ENCODE assay signal across 10 mouse cellular contexts in genomic region chrX:72987520-72987905, GRCm38 (mm10). TPM values are rescaled to one million over a fixed set of nuclear protein-coding genes. Genes with fewer than 3 reads are reported as not detected.
DNase-seq lines count a peak whose midpoint lies in the region; ATAC-seq lines count a peak whose summit lies in the region.
"Had no signal": no experiment of that assay in that cellular context is flagged by ENCODE, and none has a peak within 500 bp of the region (broad histone marks: within the 10 kb centered on the region; RNA-seq: fewer than 3 reads in every experiment).

No protein-coding gene starts in this region.

- peak overlapping the region; percentile 35; the same call in 1 of the 2 replicates for H3K9ac ChIP-seq in kidney, embryonic 15.5 days
- no peak overlapping the region for H3K9ac ChIP-seq in hindbrain, embryonic 14.5 days
- H3K9ac ChIP-seq in midbrain, embryonic 13.5 days (replicated peaks): no peak overlapping the region; the same call in 1 of the 2 replicates

- no peaks in the 10 kb centered on the region for H3K36me3 ChIP-seq in kidney, embryonic 15.5 days
- H3K36me3 ChIP-seq in embryonic facial prominence, embryonic 10.5 days (replicated peaks): no peaks in the 10 kb centered on the region
- H3K36me3 ChIP-seq in hindbrain, embryonic 14.5 days (replicated peaks; ENCODE audit: control insufficient read depth, insufficient read depth): no peaks in the 10 kb centered on the region
- no peaks in the 10 kb centered on the region for H3K36me3 ChIP-seq in midbrain, embryonic 13.5 days

- peak overlapping the region; percentile 46 for H3K4me3 ChIP-seq in kidney, embryonic 15.5 days (replicated peaks)
- peak overlapping the region; percentile 55 for H3K4me3 ChIP-seq in embryonic facial prominence, embryonic 10.5 days
- peak overlapping the region; percentile 33 for H3K4me3 ChIP-seq in hindbrain, embryonic 14.5 days (replicated peaks; ENCODE audit: low read length)
- peak overlapping the region; percentile 37 for H3K4me3 ChIP-seq in midbrain, embryonic 13.5 days (replicated peaks)

- no peak for ATAC-seq in kidney, embryonic 15.5 days (replicated peaks; ENCODE audit: low FRiP score)
- no peak for ATAC-seq in hindbrain, embryonic 14.5 days (ENCODE audit: low FRiP score)
- ATAC-seq in midbrain, embryonic 13.5 days: no peak
- no peak for ATAC-seq in erythroid progenitor cell, adult 5-6 weeks (replicated peaks; ENCODE audit: low FRiP score, poor library complexity, severe bottlenecking)

- 32% methylated on average over 14 of the region's 14 CpGs for WGBS in kidney, embryonic 15.5 days
- 22% methylated on average over 14 of the region's 14 CpGs for WGBS in embryonic facial prominence, embryonic 10.5 days
- WGBS in hindbrain, embryonic 14.5 days: 29% methylated on average over 14 of the region's 14 CpGs
- WGBS in midbrain, embryonic 13.5 days: 29% methylated on average over 14 of the region's 14 CpGs

- no peak overlapping the region for H3K27ac ChIP-seq in kidney, embryonic 15.5 days
- peak overlapping the region; percentile 74 for H3K27ac ChIP-seq in embryonic facial prominence, embryonic 10.5 days (replicated peaks)
- no peak overlapping the region for H3K27ac ChIP-seq in hindbrain, embryonic 14.5 days
- H3K27ac ChIP-seq in midbrain, embryonic 13.5 days: no peak overlapping the region

- H3K4me1 ChIP-seq in kidney, embryonic 15.5 days: 0 out of 2 replicates have a peak, but pooled peaks cover 4% of the 10 kb centered on the region
- H3K4me1 ChIP-seq in embryonic facial prominence, embryonic 10.5 days: no peaks in the 10 kb centered on the region
- no peaks in the 10 kb centered on the region for H3K4me1 ChIP-seq in hindbrain, embryonic 14.5 days (replicated peaks; ENCODE audit: control insufficient read depth, insufficient read depth, low read length)
- no peaks in the 10 kb centered on the region; the same call in 1 of the 2 replicates for H3K4me1 ChIP-seq in midbrain, embryonic 13.5 days (replicated peaks)

- no peaks in the 10 kb centered on the region for H3K9me3 ChIP-seq in kidney, embryonic 15.5 days (replicated peaks)
- H3K9me3 ChIP-seq in embryonic facial prominence, embryonic 10.5 days: no peaks in the 10 kb centered on the region
- H3K9me3 ChIP-seq in hindbrain, embryonic 14.5 days (ENCODE audit: control insufficient read depth, low read length): no peaks in the 10 kb centered on the region
- no peaks in the 10 kb centered on the region for H3K9me3 ChIP-seq in midbrain, embryonic 13.5 days

- H3K27me3 ChIP-seq in kidney, embryonic 15.5 days: peaks cover 35% of the 10 kb centered on the region
- peaks cover 71% of the 10 kb centered on the region for H3K27me3 ChIP-seq in embryonic facial prominence, embryonic 10.5 days (replicated peaks; ENCODE audit: low read depth, poor library complexity, severe bottlenecking)
- H3K27me3 ChIP-seq in hindbrain, embryonic 14.5 days (ENCODE audit: control insufficient read depth, insufficient read depth, low read length): peaks cover 14% of the 10 kb centered on the region
- peaks cover 21% of the 10 kb centered on the region for H3K27me3 ChIP-seq in midbrain, embryonic 13.5 days

- no peak for DNase-seq in kidney, adult 8-10 months
- DNase-seq in embryonic facial prominence, embryonic 10.5 days (ENCODE audit: low spot score): no peak
- no peak for DNase-seq in hindbrain, embryonic 14.5 days (ENCODE audit: low spot score)
- no peak for DNase-seq in urinary bladder, adult 2 months (ENCODE audit: low spot score)
- no peak for DNase-seq in kidney, adult 9 months
- DNase-seq: cerebellum, adult 18-20 months had no signal

- H3K4me2 ChIP-seq in kidney, embryonic 15.5 days: peak overlapping the region; percentile 69
- H3K4me2 ChIP-seq in hindbrain, embryonic 14.5 days (replicated peaks): peak overlapping the region; percentile 51
- peak overlapping the region; percentile 58 for H3K4me2 ChIP-seq in midbrain, embryonic 13.5 days (replicated peaks)

RNA-seq across cellular contexts. Expression of gene Zfp185, which starts 0.4 kb away (rescaled TPM):
- 6.2 and 7.2 TPM in 2 replicates for polyA plus RNA-seq in kidney, embryonic 15.5 days (2015; fragmentation: Nextera tagmentation; extraction: Ambion mirVana)
- 3.7 and 5.6 TPM in 2 replicates for polyA plus RNA-seq in embryonic facial prominence, embryonic 10.5 days (2016; fragmentation: Nextera tagmentation; extraction: Ambion mirVana)
- 1.2 and 1.4 TPM in 2 replicates for polyA plus RNA-seq in hindbrain, embryonic 14.5 days (2014; fragmentation: Nextera tagmentation; extraction: Ambion mirVana)
- polyA plus RNA-seq in midbrain, embryonic 13.5 days (2015; fragmentation: Nextera tagmentation; extraction: Ambion mirVana): 0.48 and 0.97 TPM in 2 replicates
- not detected in 2 replicates for total RNA-seq in erythroid progenitor cell, adult 5-6 weeks (2015; ENCODE audit: low replicate concordance)
- not detected in 2 replicates for total RNA-seq in erythroid progenitor cell, adult 5-6 weeks (2017; ENCODE audit: low replicate concordance)
- 3.8 and 5.4 TPM in 2 replicates for polyA plus RNA-seq in urinary bladder, adult 2 months (2012; rRNA removed)

RNA-seq across cellular contexts. Expression of gene Pnma5, which starts 49.4 kb away (rescaled TPM):
- 0.09 TPM in 2 replicates for polyA plus RNA-seq in kidney, embryonic 15.5 days (2015; fragmentation: Nextera tagmentation; extraction: Ambion mirVana)
- polyA plus RNA-seq in embryonic facial prominence, embryonic 10.5 days (2016; fragmentation: Nextera tagmentation; extraction: Ambion mirVana): 0.09 TPM in 1 of 2 replicates, not detected in the other
- polyA plus RNA-seq in hindbrain, embryonic 14.5 days (2014; fragmentation: Nextera tagmentation; extraction: Ambion mirVana): not detected in 2 replicates
- polyA plus RNA-seq in midbrain, embryonic 13.5 days (2015; fragmentation: Nextera tagmentation; extraction: Ambion mirVana): not detected in 2 replicates
- not detected in 2 replicates for total RNA-seq in erythroid progenitor cell, adult 5-6 weeks (2015; ENCODE audit: low replicate concordance)
- not detected in 2 replicates for total RNA-seq in erythroid progenitor cell, adult 5-6 weeks (2017; ENCODE audit: low replicate concordance)
- polyA plus RNA-seq in urinary bladder, adult 2 months (2012; rRNA removed): not detected in 2 replicates
- polyA plus RNA-seq: large intestine, adult 2 months had no signal
